Mouse (Mus musculus) kidney, postnatal 25 days (tissue): Measurements from ENCODE around the gene Nckap1l.
"Not testable (repeated sequence)": the region's sequence is repeated elsewhere in the genome, so short reads cannot be mapped to it uniquely, and the experiment has no call there.

ENCODE experiments used
- DNase-seq, 2 experiments: peaks; one replicate each; pipeline ENCODE4 v3.0.0; 2021; ENCODE audit warnings: mixed read lengths in 2 of 2

Gene Nckap1l

DNA sequence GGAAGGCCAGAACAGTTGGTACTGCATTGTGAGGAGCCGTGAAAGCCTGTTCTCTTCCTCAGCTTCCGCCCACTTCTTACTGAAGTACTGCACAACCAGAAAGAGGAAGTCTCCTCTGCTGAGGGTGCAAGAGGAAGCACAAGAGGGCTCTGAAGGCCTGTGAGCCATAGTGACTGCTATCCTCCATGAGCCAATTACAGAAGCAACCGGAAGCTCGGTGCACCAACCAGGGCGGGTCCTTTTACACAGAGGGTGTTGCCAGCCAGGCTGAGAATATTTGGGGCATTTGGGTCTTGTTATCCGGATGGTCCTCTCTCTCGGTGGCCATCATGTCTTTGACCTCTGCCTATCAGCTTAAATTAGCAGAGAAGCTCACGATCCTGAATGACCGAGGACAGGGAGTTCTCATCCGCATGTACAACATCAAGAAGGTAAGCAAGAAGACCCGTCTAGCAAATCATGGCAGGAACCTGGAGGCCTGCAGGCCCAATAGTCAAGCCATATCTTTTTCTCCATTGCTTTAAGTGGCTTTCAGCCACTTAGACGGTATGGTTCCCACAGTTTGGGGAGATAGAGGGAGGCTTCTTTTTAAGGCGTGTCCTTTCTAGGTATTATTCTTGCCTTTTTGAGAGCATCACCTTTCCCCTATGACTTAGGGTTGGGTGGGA is at the start of gene Nckap1l:
Gene Nckap1l (plus strand): TSS at position 244 of the 668 bp plus-strand sequence.
- DNase-seq: peak in 1 of 2 experiments; percentile 49

DNA sequence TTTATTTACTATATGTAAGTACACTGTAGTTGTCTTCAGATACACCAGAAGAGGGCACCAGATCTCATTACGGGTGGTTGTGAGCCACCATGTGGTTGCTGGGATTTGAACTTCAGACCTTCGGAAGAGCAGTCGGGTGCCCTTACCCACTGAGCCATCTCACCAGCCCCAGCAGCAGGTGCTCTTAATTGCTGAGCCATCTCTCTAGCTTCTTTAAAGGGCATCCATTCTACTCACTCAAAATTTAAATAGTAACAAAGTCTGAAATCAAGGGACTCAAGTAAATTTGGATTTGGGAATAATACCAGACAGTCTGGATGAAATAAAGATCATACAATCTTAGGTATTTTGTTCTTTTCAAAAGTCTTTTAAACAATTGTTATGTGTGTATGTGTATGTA is 48.0 kb upstream of the Nckap1l start:
- DNase-seq: not testable (repeated sequence)

DNA sequence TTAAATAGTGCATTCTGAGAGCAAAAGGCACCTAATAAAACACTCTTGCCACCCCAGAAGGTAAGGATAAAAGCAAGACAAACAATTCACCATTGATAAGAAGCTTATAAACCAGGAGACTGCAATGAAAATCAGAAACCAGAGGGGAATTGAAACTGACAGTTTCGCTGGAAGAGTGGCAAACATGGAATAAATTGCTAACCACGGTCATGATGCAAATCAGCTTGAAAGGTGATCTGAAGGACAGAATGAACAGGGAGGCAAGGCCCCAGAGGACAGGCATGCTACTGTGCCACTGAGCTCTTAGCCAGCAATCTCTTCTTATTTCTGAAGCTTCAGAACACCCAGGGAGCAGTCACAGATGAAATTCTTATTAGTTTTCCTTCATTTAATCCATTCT is 26.6 kb upstream of the Nckap1l start:
- DNase-seq: peak in 1 of 2 experiments; percentile 2

DNA sequence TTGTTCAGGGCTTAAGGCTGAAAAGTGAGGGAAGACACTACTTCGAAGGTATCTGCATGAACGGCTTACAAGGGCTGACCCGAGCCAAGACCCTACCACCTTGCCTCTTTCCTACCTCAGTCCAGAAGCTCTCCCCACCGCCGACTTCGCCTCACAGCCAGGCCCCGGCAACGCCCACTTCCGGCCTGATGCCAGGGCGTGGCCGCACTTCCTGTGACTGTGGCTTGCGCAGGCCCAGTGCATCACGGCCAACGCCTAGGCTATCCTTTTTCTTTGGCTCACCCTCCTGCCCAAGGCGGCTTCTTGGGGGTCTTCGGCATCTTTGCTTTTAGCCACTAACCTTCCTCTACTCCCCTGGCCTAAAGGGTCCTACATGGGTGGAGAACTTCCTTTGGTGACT is 23.4 kb upstream of the Nckap1l start, which contains the start of gene Gtsf1:
Gene Gtsf1 (minus strand): TSS at position 230 of the 400 bp plus-strand sequence.
- DNase-seq: peak in 1 of 2 experiments; percentile 32

DNA sequence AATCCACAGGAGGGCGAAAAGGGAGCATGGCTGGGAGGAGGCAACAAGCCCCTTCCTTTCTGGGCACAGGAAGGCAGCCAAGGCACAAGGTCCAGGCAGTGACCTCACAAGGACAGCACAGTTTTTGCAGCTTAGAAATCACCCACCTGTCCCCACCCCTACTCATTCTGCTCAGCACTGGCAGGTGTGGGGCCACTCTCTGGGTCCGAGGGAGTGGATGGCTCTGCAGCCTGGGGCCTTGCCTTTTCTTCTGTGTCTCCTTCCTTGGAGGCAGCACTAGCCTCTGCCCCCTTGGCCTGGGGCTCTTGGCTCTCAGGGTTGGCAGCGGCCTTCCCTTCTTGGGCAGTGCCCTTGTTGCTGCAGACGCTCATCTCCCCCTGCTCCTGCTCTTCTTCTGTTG is 7.6 kb upstream of the Nckap1l start:
- peak in 1 of 2 experiments; percentile 30 for DNase-seq

DNA sequence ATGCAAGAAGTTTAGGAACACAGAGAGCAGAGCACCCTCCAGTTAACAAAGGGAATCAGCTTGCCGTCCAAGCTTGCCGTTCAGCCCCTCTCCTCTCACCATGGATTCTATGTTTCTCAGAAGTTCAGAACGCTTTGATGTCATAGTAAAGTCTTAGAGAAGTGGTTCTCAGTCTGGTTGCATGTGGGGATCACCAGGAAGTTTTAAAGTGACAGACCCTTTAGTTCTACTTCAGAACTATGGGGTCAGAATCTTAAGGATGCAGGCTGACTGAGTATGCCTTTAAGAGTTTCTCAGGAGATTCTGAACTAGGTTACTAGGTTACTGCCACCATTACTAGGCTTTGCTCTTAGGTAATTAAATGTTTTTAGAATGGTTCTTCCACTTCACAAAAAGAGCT is 5.2 kb upstream of the Nckap1l start, which contains the start of gene Gtsf2:
Gene Gtsf2 (minus strand): TSS at position 101 of the 400 bp plus-strand sequence.
- DNase-seq: no peak

DNA sequence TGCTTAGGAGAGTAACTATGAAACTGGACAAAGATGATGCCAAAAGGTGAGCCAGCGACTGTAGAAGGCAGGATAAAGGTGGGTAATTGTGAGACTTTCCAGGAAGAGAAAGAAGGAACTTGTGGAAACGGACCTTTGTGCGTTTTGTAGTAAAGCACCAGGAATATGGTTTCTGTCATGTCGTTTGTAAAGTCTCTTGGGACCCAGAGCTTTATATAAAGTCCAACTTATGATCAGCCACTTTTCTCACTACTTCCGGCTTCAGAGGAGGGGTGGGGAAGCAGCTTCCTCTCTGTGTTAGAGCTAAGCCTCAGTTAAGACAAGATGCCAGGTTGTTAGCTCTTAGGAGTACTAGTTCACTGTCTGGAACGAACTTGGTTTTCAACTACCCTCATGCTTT is 855 bp downstream of the Nckap1l start:
- no peak for DNase-seq

DNA sequence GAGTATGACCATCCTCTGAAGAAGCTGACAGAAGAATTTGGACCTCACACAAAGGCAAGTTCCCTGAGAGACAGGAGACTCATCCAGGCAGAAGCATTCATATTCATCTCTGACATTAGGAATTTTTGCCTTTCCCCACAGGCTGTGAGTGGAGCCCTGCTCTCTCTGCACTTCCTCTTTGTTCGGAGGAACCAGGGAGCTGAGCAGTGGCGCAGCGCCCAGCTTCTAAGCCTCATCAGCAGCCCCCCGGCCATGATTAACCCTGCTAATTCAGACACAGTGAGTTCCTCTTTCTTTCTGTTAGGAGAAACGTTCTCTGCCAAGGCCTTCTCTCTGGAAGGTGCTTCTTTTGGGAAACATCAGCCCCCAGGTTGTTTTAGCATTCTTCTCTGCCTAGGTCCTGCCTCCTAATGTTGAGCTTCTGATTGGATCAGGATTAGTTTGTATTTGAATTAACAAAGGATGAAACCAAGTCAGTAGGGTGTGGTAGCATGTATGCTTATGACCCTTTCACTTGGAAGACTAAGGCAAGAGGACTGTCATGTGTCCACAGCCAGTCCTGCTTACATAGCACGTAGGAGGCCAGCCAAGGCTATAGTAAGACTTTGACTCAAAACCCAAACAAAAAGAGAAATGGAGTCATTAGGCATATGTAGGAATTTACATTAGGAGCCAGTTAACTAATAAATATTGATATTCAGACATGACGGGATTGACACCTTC is 9.1 kb downstream of the Nckap1l start:
- DNase-seq: no peak

DNA sequence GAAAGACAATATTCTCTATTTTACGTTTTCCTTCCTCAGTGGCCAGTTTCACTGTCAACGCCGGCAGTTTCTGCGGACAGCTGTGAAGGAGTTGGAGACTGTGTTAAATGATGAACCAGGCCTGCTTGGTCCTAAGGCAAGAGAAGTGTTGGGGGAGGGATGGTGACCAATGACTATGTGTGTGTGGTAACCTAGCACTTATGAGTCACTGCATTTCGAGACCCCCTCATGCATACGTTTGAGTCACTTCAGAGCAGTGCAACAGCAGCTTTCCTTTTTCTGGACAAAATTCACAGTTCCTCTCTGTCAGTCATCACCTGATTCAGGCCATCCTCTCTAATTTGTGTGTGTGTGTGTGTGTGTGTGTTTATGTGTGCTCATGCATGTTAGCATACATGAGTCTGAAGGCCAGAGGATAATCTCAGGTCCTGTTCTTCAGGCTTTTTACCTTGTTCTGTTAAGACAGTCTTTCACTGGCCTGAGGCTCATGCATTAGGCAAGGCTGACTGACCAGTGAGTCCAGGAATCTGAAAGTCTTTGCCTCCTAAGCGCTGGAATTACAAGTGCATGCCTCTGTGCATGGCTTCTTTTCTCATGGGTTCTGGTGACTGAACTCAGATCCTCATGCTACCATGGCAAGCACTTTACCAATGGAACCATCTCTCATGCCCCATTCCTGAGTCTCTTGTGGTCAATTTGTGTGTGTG is 18.0 kb downstream of the Nckap1l start:
- no peak for DNase-seq

DNA sequence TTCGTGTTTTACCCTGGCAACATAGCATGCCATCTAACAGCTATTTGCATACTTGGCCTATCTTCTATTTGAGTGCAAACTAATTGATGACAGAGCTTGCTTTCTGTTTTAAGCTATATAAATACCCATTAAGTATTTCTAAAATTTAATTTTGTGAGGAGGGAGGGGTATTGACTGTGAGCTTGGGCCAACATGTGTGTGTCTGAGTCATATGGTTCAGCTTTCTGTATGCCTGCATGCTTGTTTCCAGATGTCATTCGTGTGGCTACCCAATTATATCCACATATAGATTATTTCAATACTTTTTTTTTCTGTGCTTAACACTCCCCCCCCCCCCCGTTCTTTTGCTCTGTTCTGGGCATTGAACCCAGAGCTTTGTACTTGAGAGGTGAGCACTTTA is 18.7 kb downstream of the Nckap1l start:
- DNase-seq: no peak

DNA sequence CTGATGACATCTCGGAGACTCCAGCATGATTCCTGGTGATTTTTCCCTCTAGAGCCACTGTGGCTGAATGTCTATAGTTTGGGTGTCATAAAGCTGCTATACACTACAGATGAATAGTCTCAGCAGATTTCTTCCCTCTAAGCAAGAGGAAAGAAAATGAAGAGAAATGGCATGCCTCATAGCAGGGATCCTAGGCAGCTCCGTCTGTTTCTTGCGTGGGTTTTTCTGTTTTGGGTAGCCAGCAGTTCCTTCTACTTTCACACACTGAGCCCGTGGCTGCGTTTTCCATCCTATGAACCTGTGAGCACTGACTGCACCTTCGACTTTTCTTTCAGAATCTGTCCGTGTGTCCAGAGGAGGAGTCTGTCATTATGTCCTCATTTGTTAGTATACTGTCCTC is 19.6 kb downstream of the Nckap1l start:
- DNase-seq: no peak

DNA sequence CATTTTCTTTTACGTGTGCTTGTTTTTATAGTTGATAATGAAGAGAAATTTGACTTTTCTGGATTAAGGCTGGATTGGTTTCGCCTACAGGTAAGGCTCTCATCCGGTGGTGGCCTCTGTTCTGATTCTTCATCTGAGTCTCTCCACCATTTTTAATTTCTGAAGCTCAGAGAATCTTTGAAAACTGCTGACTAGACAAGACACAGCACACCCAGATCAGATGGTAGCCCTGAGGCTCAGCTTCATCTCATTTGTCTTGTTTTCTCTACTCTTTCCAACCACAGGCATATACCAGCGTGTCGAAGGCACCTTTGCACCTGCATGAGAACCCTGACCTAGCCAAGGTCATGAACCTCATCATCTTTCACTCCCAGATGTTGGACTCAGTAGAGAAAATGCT is 20.2 kb downstream of the Nckap1l start:
- no peak for DNase-seq

DNA sequence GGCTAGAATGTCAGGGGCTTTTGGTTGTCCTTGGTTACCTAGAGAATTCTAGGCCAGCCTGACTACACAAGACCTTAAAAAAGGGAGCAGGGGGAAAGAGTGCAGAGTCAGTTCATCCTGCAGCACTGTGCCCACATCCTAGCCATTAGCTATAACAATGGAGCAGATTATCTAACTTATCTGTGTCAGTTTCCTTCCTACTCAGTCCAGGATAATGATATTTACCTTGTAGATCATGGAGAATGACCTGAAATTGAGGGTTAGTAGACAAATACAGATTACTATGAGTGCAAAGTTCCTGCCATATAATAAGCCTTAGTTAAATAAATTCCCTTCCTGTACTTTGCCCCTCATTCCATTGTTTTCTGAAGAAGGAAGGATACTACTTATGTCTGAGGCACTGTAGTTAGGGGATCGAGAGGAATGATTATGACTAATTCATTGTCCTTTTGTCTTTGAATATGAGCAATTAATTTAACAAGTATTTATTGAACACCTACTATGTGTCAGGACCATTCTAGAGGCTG is 25.5 kb downstream of the Nckap1l start:
- no peak for DNase-seq

DNA sequence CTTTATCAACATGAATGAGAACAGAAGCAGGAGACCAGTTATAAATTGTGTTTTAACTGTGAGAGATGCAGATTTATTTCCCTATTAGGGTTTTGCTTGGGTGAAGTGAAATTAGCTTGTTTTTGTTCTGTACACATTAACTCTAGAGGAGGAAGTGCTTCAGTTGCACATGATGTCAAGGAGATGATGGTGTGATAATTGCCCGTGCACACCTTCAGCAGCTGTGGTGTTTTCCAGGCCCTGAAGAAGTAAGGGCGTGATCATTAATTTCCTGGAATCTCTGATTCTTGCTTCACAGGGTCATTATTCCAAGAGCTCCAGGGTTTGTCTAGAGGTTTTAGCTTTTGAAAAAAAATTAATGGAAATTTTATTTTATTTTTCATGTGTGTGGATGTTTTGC is 26.5 kb downstream of the Nckap1l start:
- DNase-seq: no peak

DNA sequence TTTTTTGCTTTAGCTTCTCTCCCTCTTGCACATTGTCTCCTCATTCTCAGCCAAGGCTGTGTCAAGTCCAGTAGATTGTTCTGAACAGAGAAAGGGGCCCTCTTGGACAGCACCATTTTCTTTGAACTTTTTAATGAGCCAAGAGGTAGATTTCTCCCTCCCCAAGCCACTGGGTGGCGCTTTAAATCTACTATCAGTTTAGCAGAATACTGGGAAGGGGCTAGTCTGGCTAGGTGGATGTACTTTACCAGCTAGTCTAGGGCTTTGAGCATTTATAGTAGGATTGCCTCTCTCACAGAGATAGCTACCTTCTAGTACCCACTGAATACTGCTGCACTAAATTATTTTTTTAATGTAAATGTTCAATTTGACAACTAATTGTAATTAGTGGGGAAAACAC is 28.9 kb downstream of the Nckap1l start:
- peak in 1 of 2 experiments; percentile 25 for DNase-seq

DNA sequence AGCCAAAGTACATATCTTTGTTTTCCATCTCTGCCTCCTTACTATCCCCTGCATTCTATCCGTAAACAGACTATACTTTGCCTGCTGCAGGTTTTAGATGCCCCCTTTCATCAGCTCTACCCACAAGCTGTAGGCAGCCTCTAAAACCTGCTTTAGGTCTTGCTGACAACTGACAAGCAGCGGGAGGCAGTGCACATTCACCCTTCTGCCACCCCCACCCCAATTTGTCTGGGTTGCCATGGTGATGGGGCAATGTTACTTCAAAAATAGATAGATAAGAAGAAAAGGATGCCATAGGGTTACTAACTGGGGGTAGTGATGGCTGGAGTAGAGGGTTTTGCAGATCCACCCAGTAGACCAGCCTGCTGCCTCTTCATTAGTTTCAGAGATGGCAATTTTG is 30.9 kb downstream of the Nckap1l start:
- DNase-seq: no peak

DNA sequence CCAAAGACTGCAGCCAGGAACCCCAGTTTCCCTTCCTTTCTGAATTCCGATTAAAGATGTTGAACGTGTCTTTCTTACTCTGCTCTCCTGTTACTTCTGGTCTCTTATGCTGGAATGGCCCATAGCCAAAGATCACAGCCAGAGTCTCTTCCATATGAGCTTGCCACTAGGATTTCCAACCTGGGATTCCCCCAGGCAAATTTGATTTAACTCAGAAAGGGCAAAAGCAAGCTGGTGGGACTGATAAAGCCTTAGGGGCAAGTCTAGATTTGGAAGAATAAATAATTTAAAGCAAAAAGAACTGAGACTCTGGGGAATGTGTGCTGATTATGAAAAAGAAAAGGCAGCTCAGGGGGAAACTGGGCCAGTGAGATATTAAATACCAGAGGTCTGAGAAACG is 31.5 kb downstream of the Nckap1l start:
- no peak for DNase-seq

DNA sequence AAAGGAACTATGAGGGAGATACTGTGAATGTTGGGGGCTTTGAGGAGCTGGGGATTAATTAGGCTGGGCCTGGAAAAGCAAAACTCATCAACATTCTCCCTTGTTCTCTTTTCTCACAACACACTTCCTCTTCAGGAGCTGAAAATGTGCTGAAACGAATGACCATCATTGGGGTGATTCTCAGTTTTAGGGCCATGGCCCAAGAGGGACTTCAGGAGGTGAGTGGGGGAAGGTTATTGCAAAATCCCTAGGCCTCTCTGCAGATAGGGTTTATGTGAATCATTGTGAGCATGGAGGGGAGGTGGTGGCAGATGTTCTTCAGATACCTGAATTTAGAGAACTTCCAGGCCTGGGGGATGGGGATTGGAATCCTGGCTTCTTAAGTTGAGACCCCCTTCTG is 33.1 kb downstream of the Nckap1l start:
- no peak for DNase-seq

DNA sequence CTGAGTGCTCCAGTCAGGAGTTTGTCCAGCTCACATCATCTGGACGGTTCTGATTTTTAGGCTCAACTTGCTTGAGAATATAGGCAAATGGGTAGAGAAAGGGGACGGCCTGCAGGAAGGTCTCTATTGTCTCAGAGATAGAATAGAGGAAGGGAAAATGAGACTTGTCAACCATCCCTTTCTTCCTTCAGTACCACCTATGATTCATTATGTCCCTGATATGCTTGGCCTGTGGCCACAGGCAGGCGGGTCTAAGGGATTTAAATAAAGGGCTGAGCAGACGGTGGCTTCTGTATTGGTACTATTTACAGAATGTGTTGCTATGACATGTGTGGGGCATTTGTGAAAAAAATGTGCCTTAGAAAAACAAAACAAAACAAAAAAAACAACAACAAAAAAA is 34.7 kb downstream of the Nckap1l start:
- no peak for DNase-seq

DNA sequence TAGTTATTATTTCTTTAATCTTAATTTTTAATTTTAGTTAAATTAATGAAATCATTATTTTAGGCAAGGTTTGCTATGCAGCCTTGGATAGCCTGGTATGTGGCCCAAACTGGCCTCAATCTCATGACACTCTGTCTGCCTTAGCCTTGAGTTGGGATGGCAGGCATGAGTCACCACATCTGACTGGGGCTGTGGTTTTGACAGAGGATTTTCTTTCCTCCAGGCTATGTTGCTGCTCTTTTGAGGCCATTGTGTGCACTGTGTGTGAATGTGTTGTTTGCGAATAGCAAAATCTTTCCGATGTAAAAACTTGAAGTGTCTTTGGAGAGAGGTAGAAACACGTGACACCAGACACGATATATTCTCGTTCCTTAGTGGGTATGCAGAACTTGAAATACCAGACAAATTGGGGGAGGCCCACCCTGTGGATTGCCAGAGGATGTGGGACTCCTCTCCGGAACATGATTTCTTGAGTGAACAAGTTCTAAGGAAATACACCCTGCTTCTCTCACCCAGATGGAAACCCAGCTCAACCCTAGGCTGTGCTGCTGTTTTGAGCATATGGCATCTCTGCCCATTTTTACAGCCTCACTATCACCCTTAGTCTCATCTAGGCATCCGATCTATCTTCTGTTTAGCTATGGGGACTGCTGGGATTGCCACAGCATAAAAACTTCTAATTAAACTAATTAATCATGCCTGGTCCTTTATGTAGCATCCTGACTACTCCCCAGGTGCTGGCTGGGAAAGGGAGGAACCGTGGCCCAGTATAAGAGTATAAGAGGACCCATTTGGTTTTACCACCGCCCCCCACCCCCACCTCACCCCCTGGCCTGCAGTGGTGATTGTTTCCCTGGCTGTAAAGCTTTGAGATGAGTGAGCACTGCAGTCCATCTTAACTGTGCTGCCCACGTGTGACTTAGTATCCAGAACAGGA is 42.9 kb downstream of the Nckap1l start:
- DNase-seq: no peak

DNA sequence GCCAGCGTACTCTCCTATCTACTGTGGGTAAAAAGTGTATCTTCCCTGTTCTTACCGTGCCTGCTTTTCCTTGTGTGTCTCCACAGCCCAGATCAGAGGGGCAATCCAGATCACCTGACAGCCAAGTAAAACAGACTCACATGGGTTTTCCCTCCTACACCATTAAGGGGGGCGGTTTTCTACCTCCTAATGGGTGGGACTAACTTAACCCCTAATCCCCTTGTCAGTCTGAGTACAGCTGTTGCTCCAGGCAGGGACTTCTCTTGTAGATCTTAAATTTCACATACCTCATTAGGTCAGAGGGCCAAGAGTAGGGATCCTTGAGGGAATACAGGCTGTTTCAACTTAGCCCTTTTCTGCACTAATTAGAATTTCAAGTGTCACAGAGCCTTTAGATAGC is 44.6 kb downstream of the Nckap1l start:
- DNase-seq: no peak

DNA sequence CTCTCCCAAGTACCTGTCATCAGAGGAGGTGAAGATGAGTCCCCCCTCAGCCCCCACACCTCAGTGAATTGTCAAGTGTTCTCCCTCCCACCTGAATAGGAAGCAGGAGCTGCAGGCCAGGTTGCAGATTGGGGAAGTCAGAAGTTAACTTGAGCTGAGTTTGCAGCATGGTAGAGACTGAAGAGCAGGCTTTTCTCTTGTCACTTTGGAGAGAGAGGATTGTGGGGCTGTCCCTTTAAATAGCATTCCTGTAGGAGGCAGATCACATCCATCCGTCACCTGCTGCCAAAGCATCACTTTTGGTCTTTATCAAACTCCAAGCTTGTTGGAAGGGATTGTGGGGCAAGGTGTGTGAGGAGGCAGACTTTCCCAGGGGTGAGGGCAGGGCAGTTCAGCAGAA is 47.1 kb downstream of the Nckap1l start:
- no peak for DNase-seq
